Mouse (Mus musculus): ENCODE measurements at regions not wholly inside any gene's neighbourhood (a gene's known extent, or its start where the extent isn't known, plus 50 kb on each side); places are given as distances from the start of the nearest gene placed in this dataset.

DNA sequence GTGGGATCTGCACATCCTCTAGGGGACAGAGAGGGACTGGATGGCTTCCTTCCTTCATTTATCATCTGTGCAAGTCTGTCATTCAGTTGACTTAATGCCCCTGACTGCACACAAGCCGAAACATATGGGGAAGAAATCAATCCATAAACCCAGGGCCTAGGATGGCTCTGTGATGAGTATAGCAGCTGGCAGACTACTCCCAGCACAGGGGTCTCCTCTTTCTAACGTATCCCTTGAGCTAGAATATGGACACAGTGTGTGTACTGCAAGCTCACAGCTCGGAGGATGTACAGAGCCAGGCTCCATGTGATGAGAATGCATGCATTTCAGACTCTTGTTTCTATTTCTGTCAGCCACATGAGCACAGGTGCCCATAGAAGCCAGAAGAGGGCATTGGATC, 180.3 kb downstream of the Parn start:
- no peak for DNase-seq

DNA sequence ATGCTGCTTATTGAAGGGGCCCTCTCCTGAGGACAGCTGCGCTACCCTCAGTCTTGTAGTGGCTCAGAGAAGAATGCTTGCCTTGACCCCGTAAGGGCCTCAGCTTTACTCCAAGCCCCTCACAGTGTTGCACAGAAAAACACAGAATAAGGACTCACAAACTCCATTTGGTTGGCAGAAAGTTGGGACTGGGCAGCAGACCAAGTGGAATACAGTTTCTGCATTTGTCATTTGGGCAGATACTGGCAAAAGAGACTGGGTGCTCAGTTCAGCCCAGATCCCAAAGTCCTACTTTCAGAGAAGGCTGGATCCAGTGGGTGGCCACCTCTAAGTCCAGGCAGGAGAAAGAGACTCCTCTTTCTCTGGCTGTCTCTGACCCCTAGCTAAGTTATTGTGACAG, 181.4 kb downstream of the Parn start:
- DNase-seq, result no peak

DNA sequence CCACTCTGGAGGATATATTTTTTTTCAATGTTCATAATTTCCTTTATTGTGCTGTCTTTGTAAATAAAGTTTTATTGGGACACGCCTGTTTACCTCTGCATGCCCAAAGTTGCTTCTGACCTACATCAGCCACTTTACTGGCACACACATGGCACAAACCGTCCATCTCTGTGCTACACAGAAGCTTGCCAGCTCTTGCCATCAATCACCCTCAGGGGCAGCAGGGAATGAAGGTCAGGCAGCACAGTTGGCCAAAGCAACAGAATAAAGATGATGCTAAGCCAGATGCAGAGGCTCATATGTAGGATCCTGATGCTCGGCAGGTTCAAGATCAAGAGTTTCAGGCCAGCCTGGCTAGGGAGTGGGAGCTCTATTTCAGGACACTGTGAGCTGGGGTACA, 187.7 kb downstream of the Parn start:
- no peak for DNase-seq

DNA sequence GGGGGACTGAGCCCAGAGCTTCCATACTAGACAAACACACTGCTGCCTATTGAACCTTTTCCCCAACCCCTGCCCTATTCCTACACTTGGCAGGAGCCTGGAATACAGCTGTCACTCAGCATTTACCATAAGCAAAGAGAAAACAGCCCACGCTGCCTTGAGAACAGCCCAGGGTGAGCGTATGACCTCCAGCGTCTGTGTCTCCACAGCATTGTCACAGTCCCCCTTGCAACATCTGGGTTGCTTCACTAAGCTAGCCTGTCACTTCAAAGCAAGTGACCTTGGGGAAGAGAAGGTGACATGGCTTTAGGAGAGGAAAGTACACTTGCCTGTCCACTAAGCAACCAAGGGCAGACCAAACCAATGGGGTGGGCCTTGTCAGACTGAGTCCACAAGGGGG, 191.3 kb downstream of the Parn start:
- DNase-seq, result no peak

DNA sequence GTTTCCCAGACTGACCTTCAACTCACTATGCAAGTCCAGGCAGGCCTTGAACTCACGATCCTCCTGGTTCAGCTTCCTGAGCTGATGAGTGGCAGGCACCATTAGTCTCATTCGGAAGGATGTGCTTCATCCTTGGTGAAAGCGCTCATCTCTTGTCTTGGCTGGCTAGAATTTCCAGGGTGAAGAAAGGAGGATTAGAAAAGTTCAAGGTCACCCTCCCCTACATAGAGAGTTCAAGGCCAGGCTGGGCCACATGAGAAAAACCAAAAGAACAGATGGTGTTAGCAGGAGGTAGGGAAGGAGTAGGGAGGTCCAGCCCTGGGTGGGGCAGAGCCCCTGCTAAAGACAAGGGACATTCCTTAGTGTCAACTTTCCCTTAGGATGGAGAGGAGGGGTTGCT, 193.0 kb downstream of the Parn start:
- DNase-seq, result no peak

DNA sequence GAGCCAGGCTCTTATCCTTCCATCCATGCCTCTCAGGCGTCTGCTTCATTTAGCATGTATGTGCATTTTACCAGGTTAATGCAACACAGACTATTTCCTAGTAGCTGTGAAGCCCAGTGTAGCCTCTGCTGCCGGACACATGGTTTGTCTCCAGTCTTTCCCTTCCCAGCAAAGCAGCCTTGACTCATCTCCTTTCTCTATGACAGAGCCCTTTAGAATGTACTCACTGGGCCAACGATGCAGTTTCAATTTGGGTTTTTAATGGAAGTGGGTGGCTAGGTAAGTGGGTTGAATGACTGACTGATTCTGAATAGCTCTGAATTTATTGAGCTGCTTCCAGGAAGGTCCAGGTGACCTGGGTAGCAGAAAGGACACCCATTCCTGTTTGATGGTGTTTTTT, 193.7 kb downstream of the Parn start:
- no peak for DNase-seq

DNA sequence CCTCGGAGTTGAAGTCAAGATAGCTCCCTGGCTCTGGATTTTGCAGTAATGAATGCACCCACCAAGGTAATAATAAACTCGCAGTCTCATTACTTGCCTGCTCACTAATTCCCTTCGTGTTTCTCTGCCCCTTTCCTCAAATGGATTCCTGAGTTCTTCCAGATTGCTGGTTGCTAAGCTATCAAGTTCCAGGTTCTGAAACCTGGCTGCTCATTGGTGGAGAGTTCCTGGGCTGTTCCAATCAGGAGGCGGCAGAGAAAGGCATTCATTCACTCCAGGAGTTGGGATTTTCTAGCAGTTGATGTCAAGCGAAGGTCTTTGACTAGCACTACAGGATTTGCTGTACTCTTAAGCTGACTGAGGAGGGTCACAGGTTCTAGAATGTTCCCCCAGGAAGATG, 200.8 kb downstream of the Parn start:
- peak; percentile 30 for DNase-seq

Measured in kidney, postnatal 14 days (tissue).